Comparison of ENCODE assay signal across 8 mouse cellular contexts in genomic region chr10:43221659-43222058, GRCm38 (mm10). TPM values are rescaled to one million over a fixed set of nuclear protein-coding genes. Genes with fewer than 3 reads are reported as not detected.
DNase-seq lines count a peak whose midpoint lies in the region; ATAC-seq and TF ChIP-seq lines count a peak whose summit lies in the region.

No protein-coding gene starts in this region.

- no peaks in the 10 kb centered on the region for H3K36me3 ChIP-seq in spleen, adult 2 months (ENCODE audit: control insufficient read depth, insufficient read depth, low read length)
- H3K36me3 ChIP-seq in midbrain, embryonic 10.5 days, result no peaks in the 10 kb centered on the region

- TF ChIP-seq POLR2A in spleen, adult 2 months (IDR thresholded peaks at IDR 0.05; ENCODE audit: low read depth, low read length), result no peak

- 0% methylated on average over 25 of the region's 25 CpGs for WGBS in spleen, adult 2 months
- 0% methylated on average over 25 of the region's 25 CpGs for WGBS in midbrain, embryonic 10.5 days

- no peaks in the 10 kb centered on the region; the same call in 1 of the 2 replicates for H3K4me1 ChIP-seq in spleen, adult 2 months (ENCODE audit: control insufficient read depth, insufficient read depth, insufficient read length)
- H3K4me1 ChIP-seq in midbrain, embryonic 10.5 days, result peaks cover 20% of the 10 kb centered on the region

- peak overlapping the region; percentile 27 for H3K27ac ChIP-seq in spleen, adult 2 months (ENCODE audit: insufficient read depth, low read length)
- peak overlapping the region; percentile 96 for H3K27ac ChIP-seq in midbrain, embryonic 10.5 days (replicated peaks)

- peak; percentile 46; the same call in 1 of the 2 replicates for ATAC-seq in cerebellum, adult (ENCODE audit: insufficient number of reproducible peaks, low FRiP score, low TSS enrichment)

- no peak for TF ChIP-seq CTCF in spleen, adult 2 months (IDR thresholded peaks at IDR 0.05; ENCODE audit: extremely low read depth, insufficient read depth, insufficient read length, insufficient replicate concordance)

- peak overlapping the region; percentile 66 for H3K4me3 ChIP-seq in spleen, adult 2 months (ENCODE audit: extremely low read depth, insufficient read depth, insufficient read length)
- H3K4me3 ChIP-seq in midbrain, embryonic 10.5 days, result peak overlapping the region; percentile 91

- intact Hi-C loops in gastrocnemius, postnatal 14 days (cut with DNase I; ENCODE audit: low total_unique reads), result no loop called here

- DNase-seq in cerebellum, adult 9-10 months, result no peak
- DNase-seq in spleen, adult 2 months (ENCODE audit: low read depth in 1 of 2, low spot score in 2 of 2), result peak in 1 of 2 experiments; percentile 15
- no peak for DNase-seq in spleen, adult 12 weeks (ENCODE audit: low spot score)
- DNase-seq in gastrocnemius, postnatal 14 days, result peak; percentile 22
- peak; percentile 19 to 57 for DNase-seq in kidney, postnatal 36 days
- DNase-seq in midbrain, embryonic 10.5 days (ENCODE audit: low spot score), result no peak
- no peak for DNase-seq in B cell, adult 2 months

- no peaks in the 10 kb centered on the region for H3K27me3 ChIP-seq in spleen, adult 2 months (ENCODE audit: control insufficient read depth, insufficient read depth, low read length)
- no peaks in the 10 kb centered on the region for H3K27me3 ChIP-seq in midbrain, embryonic 10.5 days (ENCODE audit: low read depth, poor library complexity, severe bottlenecking)

- no peaks in the 10 kb centered on the region for H3K9me3 ChIP-seq in midbrain, embryonic 10.5 days (replicated peaks)

RNA-seq across cellular contexts. Expression of gene Pdss2, which starts 0.4 kb away (rescaled TPM):
- 4.6 and 5.4 TPM in 2 replicates for polyA plus RNA-seq in spleen, adult 2 months (2012; rRNA removed)
- total RNA-seq in gastrocnemius, postnatal 14 days (2021), result 10 to 100 TPM; 20.6 to 22.6 TPM
- 15.2 and 16.0 TPM in 2 replicates for polyA plus RNA-seq in midbrain, embryonic 10.5 days (2016; fragmentation: Nextera tagmentation; extraction: Ambion mirVana)

RNA-seq across cellular contexts. Expression of gene 9030612E09Rik, which starts 47.2 kb away (rescaled TPM):
- polyA plus RNA-seq in spleen, adult 2 months (2012; rRNA removed), result not detected in 2 replicates
- total RNA-seq in gastrocnemius, postnatal 14 days (2021), result 1 to 10 TPM; 2.1 to 2.4 TPM
- polyA plus RNA-seq in midbrain, embryonic 10.5 days (2016; fragmentation: Nextera tagmentation; extraction: Ambion mirVana), result 0.79 and 1.3 TPM in 2 replicates

RNA-seq across cellular contexts. Expression of gene Sobp, which starts 47.3 kb away (rescaled TPM):
- 0.02 and 0.04 TPM in 2 replicates for polyA plus RNA-seq in spleen, adult 2 months (2012; rRNA removed)
- 10 to 100 TPM; 13.1 to 21.5 TPM for total RNA-seq in gastrocnemius, postnatal 14 days (2021)
- 2.0 and 2.3 TPM in 2 replicates for polyA plus RNA-seq in midbrain, embryonic 10.5 days (2016; fragmentation: Nextera tagmentation; extraction: Ambion mirVana)

Comparison
In these comparisons a context has a peak if more than half of its experiments do, and no peak if none do; other contexts are left out.
1. DNase-seq: peak in gastrocnemius, postnatal 14 days (single experiment) and kidney, postnatal 36 days (2 of 2); none in cerebellum, adult 9-10 months (single experiment), spleen, adult 12 weeks (single experiment), midbrain, embryonic 10.5 days (single experiment) and B cell, adult 2 months (0 of 2).